Mouse (Mus musculus): ENCODE measurements at regions not wholly inside any gene's neighbourhood (a gene's known extent, or its start where the extent isn't known, plus 50 kb on each side); places are given as distances from the start of the nearest gene placed in this dataset.
A peak's percentile ranks its signal among the peaks of the same experiment; 100 is the strongest.

DNA sequence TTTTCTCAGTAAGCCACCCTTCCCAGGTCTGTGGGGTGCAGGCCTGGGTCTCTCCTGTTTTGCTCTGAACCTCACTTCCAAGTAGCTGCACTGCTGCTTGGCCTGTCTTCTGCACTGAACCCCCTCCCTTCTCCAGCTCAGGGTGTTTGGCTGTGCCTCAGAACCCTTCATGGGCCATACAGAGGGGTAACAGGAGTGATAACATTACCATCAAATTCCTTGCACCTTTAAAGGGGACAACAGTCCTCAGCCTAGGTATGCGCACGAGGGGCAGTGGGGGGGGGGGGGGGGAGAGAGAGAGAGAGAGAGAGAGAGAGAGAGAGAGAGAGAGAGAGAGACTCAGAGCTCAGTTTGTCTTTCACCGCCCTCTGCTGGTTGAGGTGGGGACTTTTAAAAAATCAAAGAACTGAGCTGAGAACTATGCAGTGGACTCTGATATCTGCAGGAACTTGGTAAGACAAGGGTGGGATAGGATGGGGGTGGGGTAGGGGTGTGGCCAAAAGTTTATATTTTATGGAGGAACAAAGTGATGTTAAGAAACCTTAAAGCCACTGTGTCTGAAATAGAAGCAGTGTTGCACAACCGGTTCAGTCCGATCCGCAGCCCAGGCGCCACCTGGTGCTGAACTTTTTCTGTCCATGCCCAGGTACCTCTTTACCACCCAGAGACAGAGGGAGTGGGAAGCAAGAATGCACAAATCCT, 152.3 kb upstream of the Npvf start:
- TF ChIP-seq POLR2A (IDR thresholded peaks at IDR 0.05; ENCODE audit: borderline replicate concordance, control insufficient read depth, low read depth, low read length) (no peak), CTCF (IDR thresholded peaks at IDR 0.05; ENCODE audit: control insufficient read depth, insufficient read depth, low read length) (peak; percentile 32; the same call in 1 of the 2 replicates)
- no peak overlapping the region for H3K4me3 ChIP-seq (replicated peaks; ENCODE audit: control insufficient read depth, low read depth, low read length)
- no peak overlapping the region for H3K27ac ChIP-seq (ENCODE audit: control insufficient read depth, insufficient read depth, low read depth, low read length, poor library complexity)
- WGBS: 11% methylated on average over 7 of the region's 7 CpGs
- no peaks in the 10 kb centered on the region for H3K4me1 ChIP-seq (ENCODE audit: control insufficient read depth, insufficient read depth, low read length)

DNA sequence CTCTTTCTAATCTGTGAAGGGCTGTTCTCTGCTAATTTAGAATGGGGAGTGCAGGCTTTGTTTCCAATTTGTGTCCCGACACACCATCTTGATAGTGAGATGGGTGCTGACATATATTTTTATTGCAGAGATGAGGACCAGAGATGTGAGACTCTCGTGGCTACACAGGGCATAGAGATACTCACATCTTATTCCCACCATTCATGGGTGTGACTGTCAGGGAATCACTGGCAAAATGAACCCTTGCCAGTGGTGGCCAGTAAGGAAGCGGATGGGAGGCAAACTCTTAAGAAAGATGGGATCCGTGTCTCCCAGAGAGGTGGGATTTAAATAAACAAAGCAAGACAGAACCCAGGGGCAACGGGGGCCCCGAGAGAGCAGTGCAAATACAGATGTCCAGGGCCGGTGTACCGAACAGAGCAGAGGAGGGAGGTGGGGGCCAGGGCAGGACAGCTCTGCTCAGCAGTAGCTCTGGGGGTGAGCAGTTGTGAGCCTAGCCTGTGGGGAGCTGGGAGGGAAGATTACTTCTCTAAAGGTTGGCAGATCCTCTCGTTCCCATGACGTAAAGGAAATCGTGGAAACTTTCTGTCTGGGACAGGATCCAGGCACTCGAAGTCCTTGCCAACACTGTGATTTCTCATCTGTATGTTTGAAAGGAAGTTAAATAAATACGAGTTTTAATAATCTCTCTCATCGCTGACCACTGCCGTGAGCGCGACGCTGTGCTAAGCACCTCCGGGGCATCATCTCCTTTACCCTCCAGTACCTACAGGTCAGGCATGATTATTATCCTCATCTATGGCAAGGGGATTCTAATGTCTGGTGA, 153.2 kb upstream of the Npvf start:
- WGBS: 64% methylated on average over 19 of the region's 19 CpGs
- Histone ChIP-seq H3K27ac (ENCODE audit: control insufficient read depth, insufficient read depth, low read depth, low read length, poor library complexity) (no peak overlapping the region), H3K4me1 (ENCODE audit: control insufficient read depth, insufficient read depth, low read length) (no peaks in the 10 kb centered on the region), H3K4me3 (replicated peaks; ENCODE audit: control insufficient read depth, low read depth, low read length) (no peak overlapping the region)
- TF ChIP-seq CTCF (IDR thresholded peaks at IDR 0.05; ENCODE audit: control insufficient read depth, insufficient read depth, low read length): no peak
- TF ChIP-seq POLR2A (IDR thresholded peaks at IDR 0.05; ENCODE audit: borderline replicate concordance, control insufficient read depth, low read depth, low read length): no peak

DNA sequence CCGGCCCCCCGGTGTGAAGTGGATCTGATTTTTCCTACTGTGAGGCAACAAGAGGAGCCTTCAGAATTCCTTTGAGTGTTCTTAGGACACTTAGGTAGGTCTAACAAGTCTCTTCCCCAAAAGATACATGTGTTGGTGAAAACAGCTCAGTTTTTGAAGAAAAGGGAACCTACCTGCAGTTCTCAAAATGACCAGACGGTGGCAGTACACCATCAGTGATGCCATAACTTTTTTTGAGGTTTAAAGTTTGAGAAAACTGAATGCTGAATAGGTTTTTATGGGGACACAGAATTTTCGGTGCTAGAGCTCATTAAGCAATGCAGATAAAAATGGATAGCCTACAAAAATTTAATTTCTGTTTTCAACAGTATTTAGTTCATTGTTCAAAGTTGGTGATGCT, 153.9 kb upstream of the Npvf start:
- no peak overlapping the region for H3K27ac ChIP-seq (ENCODE audit: control insufficient read depth, insufficient read depth, low read depth, low read length, poor library complexity)
- no peak overlapping the region for H3K4me3 ChIP-seq (replicated peaks; ENCODE audit: control insufficient read depth, low read depth, low read length)
- no peaks in the 10 kb centered on the region for H3K4me1 ChIP-seq (ENCODE audit: control insufficient read depth, insufficient read depth, low read length)
- 10% methylated on average over 4 of the region's 4 CpGs for WGBS
- peak; percentile 46; the same call in 1 of the 2 replicates for TF ChIP-seq CTCF (IDR thresholded peaks at IDR 0.05; ENCODE audit: control insufficient read depth, insufficient read depth, low read length)
- TF ChIP-seq POLR2A (IDR thresholded peaks at IDR 0.05; ENCODE audit: borderline replicate concordance, control insufficient read depth, low read depth, low read length): no peak

DNA sequence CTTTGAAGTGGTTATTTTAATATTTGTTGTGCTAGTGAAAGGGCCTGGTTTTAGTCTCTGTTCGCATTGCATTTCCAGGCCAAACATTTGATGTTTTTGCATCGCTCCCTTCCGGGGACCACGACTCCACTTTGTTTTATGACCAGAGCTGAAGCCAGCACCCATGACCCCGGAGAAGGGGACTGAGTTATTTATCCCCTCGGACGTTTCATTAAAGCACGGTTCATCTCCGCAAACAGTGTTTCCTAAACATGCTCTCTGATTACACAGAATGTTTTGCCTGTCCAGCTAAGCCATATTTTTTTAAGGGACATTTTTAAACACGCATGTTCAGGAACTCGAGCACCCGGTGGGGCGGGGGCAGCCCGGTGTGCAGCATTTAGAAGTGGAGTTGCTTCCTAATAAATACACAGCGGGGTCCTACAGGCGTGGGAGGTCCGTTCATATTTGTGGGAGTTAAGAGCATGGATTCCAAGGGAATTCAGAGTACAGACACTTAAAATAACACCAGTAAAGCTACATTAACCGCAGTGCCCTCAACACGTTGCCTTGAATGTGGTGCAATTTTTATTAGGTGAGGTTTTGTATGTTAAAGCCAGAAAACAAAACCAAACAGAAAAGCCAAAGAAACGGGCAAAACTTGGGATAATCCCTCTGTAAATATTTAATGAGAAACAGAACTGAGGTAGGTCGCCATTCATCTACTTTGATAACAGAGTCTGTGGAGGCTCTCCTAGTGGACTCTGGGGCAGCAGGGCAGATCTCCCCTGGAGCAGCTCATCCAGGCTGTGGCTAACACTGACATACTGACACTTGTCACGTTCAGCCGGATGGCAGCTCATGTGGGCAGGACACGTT, 154.8 kb upstream of the Npvf start:
- TF ChIP-seq POLR2A (IDR thresholded peaks at IDR 0.05; ENCODE audit: borderline replicate concordance, control insufficient read depth, low read depth, low read length): no peak
- TF ChIP-seq CTCF (IDR thresholded peaks at IDR 0.05; ENCODE audit: control insufficient read depth, insufficient read depth, low read length): no peak
- no peak overlapping the region for H3K27ac ChIP-seq (ENCODE audit: control insufficient read depth, insufficient read depth, low read depth, low read length, poor library complexity)
- no peaks in the 10 kb centered on the region for H3K4me1 ChIP-seq (ENCODE audit: control insufficient read depth, insufficient read depth, low read length)
- WGBS: 72% methylated on average over 24 of the region's 24 CpGs
- no peak overlapping the region for H3K4me3 ChIP-seq (replicated peaks; ENCODE audit: control insufficient read depth, low read depth, low read length)

DNA sequence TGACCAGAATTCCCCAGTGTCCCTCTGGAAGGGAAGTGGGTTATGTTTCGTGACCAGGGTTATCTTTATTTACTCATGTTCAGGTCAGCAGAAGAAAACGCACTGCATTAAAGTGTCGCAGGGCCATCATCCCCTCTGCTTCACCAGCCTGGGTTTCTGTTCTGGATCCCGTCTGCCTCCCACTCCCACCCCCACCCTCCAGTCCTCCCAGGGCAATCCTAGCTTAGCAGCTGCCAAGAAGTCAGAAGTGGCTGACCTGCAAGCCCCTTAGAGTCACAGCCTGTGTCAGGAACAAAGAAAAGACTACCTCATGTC, 155.4 kb upstream of the Npvf start:
- Histone ChIP-seq H3K4me3 (replicated peaks; ENCODE audit: control insufficient read depth, low read depth, low read length) (no peak overlapping the region), H3K4me1 (ENCODE audit: control insufficient read depth, insufficient read depth, low read length) (no peaks in the 10 kb centered on the region), H3K27ac (ENCODE audit: control insufficient read depth, insufficient read depth, low read depth, low read length, poor library complexity) (no peak overlapping the region)
- TF ChIP-seq POLR2A (IDR thresholded peaks at IDR 0.05; ENCODE audit: borderline replicate concordance, control insufficient read depth, low read depth, low read length): no peak
- TF ChIP-seq CTCF (IDR thresholded peaks at IDR 0.05; ENCODE audit: control insufficient read depth, insufficient read depth, low read length): no peak
- 62% methylated on average over 4 of the region's 4 CpGs for WGBS

DNA sequence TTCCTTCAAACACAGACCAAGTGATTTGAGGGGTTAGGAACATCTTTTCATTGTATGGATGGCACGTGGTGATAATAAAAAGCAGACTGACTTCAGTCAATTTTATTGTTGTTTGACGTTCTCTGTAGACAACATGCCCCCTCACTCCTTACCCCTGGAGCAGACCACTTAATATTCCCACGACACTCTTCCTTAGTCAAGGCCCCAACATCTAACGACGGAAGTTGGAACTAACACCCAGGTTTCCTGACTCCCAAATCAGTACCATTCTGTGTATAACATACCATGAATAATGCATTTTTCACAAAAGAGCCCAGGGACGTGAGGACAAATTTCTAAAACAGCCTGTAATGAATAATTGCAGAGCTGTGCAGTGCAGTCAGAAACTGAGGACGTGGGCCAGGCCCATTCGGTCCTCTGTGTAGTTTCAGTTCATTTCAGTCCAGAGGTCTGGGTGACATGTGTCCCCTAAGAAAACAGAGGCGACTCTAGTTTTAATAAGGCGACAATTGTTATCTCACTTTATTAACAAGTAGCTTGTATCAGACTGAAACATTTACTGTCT, 160.8 kb upstream of the Npvf start:
- H3K27ac ChIP-seq (ENCODE audit: control insufficient read depth, insufficient read depth, low read depth, low read length, poor library complexity): no peak overlapping the region
- TF ChIP-seq CTCF (IDR thresholded peaks at IDR 0.05; ENCODE audit: control insufficient read depth, insufficient read depth, low read length) (no peak), POLR2A (IDR thresholded peaks at IDR 0.05; ENCODE audit: borderline replicate concordance, control insufficient read depth, low read depth, low read length) (no peak)

DNA sequence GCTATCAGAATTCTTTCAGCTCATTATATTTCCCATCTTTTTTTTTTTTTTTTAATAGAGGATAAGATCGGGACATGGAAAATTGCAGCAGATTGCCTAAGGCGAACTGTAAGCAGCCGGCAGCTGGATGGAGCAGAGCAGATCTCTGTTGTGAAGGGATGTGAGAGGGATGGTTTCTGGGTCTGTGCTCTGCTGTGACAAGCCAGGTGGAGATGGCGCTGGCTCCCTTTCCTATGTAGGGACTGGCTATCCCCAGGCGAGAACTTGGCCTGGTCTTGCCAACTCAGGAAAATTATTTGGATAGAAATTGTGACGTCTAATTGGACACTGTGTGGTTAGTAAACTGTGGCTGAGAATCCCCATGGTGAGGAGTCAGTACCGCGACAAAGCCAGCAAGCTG, 161.3 kb upstream of the Npvf start:
- no peak for TF ChIP-seq CTCF (IDR thresholded peaks at IDR 0.05; ENCODE audit: control insufficient read depth, insufficient read depth, low read length)
- no peak overlapping the region for H3K4me3 ChIP-seq (replicated peaks; ENCODE audit: control insufficient read depth, low read depth, low read length)
- no peaks in the 10 kb centered on the region for H3K4me1 ChIP-seq (ENCODE audit: control insufficient read depth, insufficient read depth, low read length)
- no peak overlapping the region for H3K27ac ChIP-seq (ENCODE audit: control insufficient read depth, insufficient read depth, low read depth, low read length, poor library complexity)
- WGBS: 68% methylated on average over 8 of the region's 8 CpGs

More for the DNA sequence above, 160.8 kb upstream of the Npvf start:
- Histone ChIP-seq H3K4me3 (replicated peaks; ENCODE audit: control insufficient read depth, low read depth, low read length) (no peak overlapping the region), H3K4me1 (ENCODE audit: control insufficient read depth, insufficient read depth, low read length) (no peaks in the 10 kb centered on the region)
- WGBS: 81% methylated on average over 10 of the region's 10 CpGs

DNA sequence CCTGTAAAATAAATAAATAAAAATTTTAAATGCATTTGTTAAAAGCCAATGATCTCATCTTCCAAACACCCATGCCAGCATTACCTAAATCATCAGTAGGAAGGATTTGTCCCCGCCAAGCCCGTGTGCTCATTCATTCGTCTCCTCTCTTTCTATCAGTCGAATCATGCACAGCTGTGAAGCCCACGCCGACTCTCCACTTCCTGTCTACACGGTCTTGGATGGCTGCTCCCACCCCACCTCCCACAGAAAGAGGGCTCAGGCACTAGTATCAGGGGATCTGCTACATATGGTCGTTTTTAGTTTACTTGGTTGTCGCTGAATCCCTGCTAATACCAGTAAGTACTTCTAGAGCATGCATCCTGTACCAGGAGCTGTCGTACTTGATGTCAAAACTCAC, 163.2 kb upstream of the Npvf start:
- Histone ChIP-seq H3K4me3 (replicated peaks; ENCODE audit: control insufficient read depth, low read depth, low read length) (no peak overlapping the region), H3K27ac (ENCODE audit: control insufficient read depth, insufficient read depth, low read depth, low read length, poor library complexity) (no peak overlapping the region), H3K4me1 (ENCODE audit: control insufficient read depth, insufficient read depth, low read length) (no peaks in the 10 kb centered on the region)
- TF ChIP-seq POLR2A (IDR thresholded peaks at IDR 0.05; ENCODE audit: borderline replicate concordance, control insufficient read depth, low read depth, low read length): no peak
- no peak for TF ChIP-seq CTCF (IDR thresholded peaks at IDR 0.05; ENCODE audit: control insufficient read depth, insufficient read depth, low read length)
- 33% methylated on average over 10 of the region's 10 CpGs for WGBS

Measured in bone marrow, adult 2 months (tissue).